Mouse (Mus musculus) embryo, embryonic 9.5 days (tissue): ENCODE results near the gene Col4a2.
"Not testable (repeated sequence)": the region's sequence is repeated elsewhere in the genome, so short reads cannot be mapped to it uniquely, and the experiment has no call there.

ENCODE experiments used
- DNase-seq: peaks from one replicate; pipeline ENCODE4 v3.0.0-alpha.2; 2017; ENCODE audit errors: extremely low spot score

Gene Col4a2

GRCm38 (mm10) chr8:11459016-11459415 lies 146.4 kb downstream of the Col4a2 start:
- peak; percentile 38 for DNase-seq

- DNase-seq: no peak
Observed at GRCm38 (mm10) chr8:11460934-11461333, 148.3 kb downstream of the Col4a2 start.

GRCm38 (mm10) chr8:11461847-11462246 lies 149.2 kb downstream of the Col4a2 start:
- DNase-seq: no peak

- no peak for DNase-seq
Observed at GRCm38 (mm10) chr8:11462641-11463040, 150.0 kb downstream of the Col4a2 start.

GRCm38 (mm10) chr8:11463541-11463888 lies 150.9 kb downstream of the Col4a2 start:
- DNase-seq: no peak

- no peak for DNase-seq
Observed at GRCm38 (mm10) chr8:11463889-11464706, 151.5 kb downstream of the Col4a2 start.

- no peak for DNase-seq
Observed at GRCm38 (mm10) chr8:11464707-11464964, 152.0 kb downstream of the Col4a2 start.

GRCm38 (mm10) chr8:11465619-11466018 lies 153.0 kb downstream of the Col4a2 start:
- DNase-seq: no peak

GRCm38 (mm10) chr8:11466528-11466927 lies 153.9 kb downstream of the Col4a2 start:
- not testable (repeated sequence) for DNase-seq

- DNase-seq: no peak
Observed at GRCm38 (mm10) chr8:11469095-11469494, 156.5 kb downstream of the Col4a2 start.

GRCm38 (mm10) chr8:11470694-11471093 lies 158.1 kb downstream of the Col4a2 start:
- DNase-seq: no peak

- DNase-seq: no peak
Observed at GRCm38 (mm10) chr8:11471309-11471708, 158.7 kb downstream of the Col4a2 start.

GRCm38 (mm10) chr8:11473072-11473471 lies 160.5 kb downstream of the Col4a2 start:
- DNase-seq: no peak

GRCm38 (mm10) chr8:11475397-11475796 lies 162.8 kb downstream of the Col4a2 start:
- no peak for DNase-seq

- no peak for DNase-seq
Observed at GRCm38 (mm10) chr8:11475876-11476275, 163.3 kb downstream of the Col4a2 start.

- peak; percentile 49 for DNase-seq
Observed at GRCm38 (mm10) chr8:11476338-11477177, 164.0 kb downstream of the Col4a2 start.

- DNase-seq: no peak
Observed at GRCm38 (mm10) chr8:11477178-11477553, 164.6 kb downstream of the Col4a2 start.

- DNase-seq: peak; percentile 84
Observed at GRCm38 (mm10) chr8:11477811-11478761, 165.5 kb downstream of the Col4a2 start, which contains the start of gene Rab20. Gene Rab20, minus strand, starts transcription at chr8:11478710.

GRCm38 (mm10) chr8:11478807-11479527 lies 166.4 kb downstream of the Col4a2 start:
- DNase-seq: peak; percentile 47

- DNase-seq: no peak
Observed at GRCm38 (mm10) chr8:11479591-11479990, 167.0 kb downstream of the Col4a2 start.

GRCm38 (mm10) chr8:11481876-11482275 lies 169.3 kb downstream of the Col4a2 start:
- no peak for DNase-seq
